In genomic region chr2:59434820-59435219, GRCm38 (mm10) we compare ENCODE assay signal across 35 mouse cellular contexts. TPM values are rescaled to one million over a fixed set of nuclear protein-coding genes. Genes with fewer than 3 reads are reported as not detected.
"Had no signal": no experiment of that assay in that cellular context is flagged by ENCODE, and none has a peak within 500 bp of the region (broad histone marks: within the 10 kb centered on the region; RNA-seq: fewer than 3 reads in every experiment).

No protein-coding gene starts in this region.

- H3K27ac ChIP-seq: heart, embryonic 10.5 days; heart, embryonic 13.5 days; heart, embryonic 15.5 days; hindbrain, embryonic 10.5 days; hindbrain, embryonic 12.5 days; hindbrain, embryonic 13.5 days; hindbrain, embryonic 14.5 days; hindbrain, embryonic 15.5 days; hindbrain, postnatal 0 days; intestine, embryonic 15.5 days; kidney, embryonic 15.5 days; kidney, postnatal 0 days; layer of hippocampus, adult 2 months; left cerebral cortex, adult 2 months had no signal

- H3K4me2 ChIP-seq: heart, embryonic 12.5 days; heart, embryonic 13.5 days; heart, embryonic 15.5 days; hindbrain, embryonic 12.5 days; hindbrain, embryonic 13.5 days; hindbrain, embryonic 14.5 days; hindbrain, embryonic 15.5 days; intestine, embryonic 15.5 days; kidney, embryonic 15.5 days had no signal

- H3K9me3 ChIP-seq: heart, embryonic 10.5 days; heart, embryonic 13.5 days; heart, embryonic 15.5 days; hindbrain, embryonic 10.5 days; hindbrain, embryonic 12.5 days; hindbrain, embryonic 13.5 days; hindbrain, embryonic 15.5 days; intestine, embryonic 15.5 days; kidney, embryonic 15.5 days had no signal

- H3K4me3 ChIP-seq: heart, embryonic 10.5 days; heart, embryonic 12.5 days; heart, embryonic 13.5 days; heart, embryonic 15.5 days; hindbrain, embryonic 10.5 days; hindbrain, embryonic 12.5 days; hindbrain, embryonic 13.5 days; hindbrain, embryonic 15.5 days; intestine, embryonic 15.5 days; kidney, embryonic 15.5 days; layer of hippocampus, adult 2 months; left cerebral cortex, adult 2 months had no signal

- H3K36me3 ChIP-seq: heart, embryonic 10.5 days; heart, embryonic 12.5 days; heart, embryonic 13.5 days; heart, embryonic 15.5 days; hindbrain, embryonic 10.5 days; hindbrain, embryonic 12.5 days; hindbrain, embryonic 13.5 days; hindbrain, embryonic 15.5 days; intestine, embryonic 15.5 days; kidney, embryonic 15.5 days had no signal

- ATAC-seq: hindbrain, embryonic 16.5 days; hindbrain, postnatal 0 days; inflammation-experienced regulatory T-cells, adult 6 months; intestine, embryonic 15.5 days; intestine, embryonic 16.5 days; intestine, postnatal 0 days had no signal

- H3K9ac ChIP-seq: heart, embryonic 12.5 days; heart, embryonic 13.5 days; heart, embryonic 15.5 days; hindbrain, embryonic 12.5 days; hindbrain, embryonic 13.5 days; hindbrain, embryonic 14.5 days; hindbrain, embryonic 15.5 days; intestine, embryonic 15.5 days; kidney, embryonic 15.5 days had no signal

- DNase-seq: heart, postnatal 10 days; heart, postnatal 14 days; heart, postnatal 36 days; heart, postnatal 4 days; kidney, adult 11 months; kidney, adult 18-20 months; kidney, adult 2 months; kidney, adult 8-10 months; kidney, adult 9 months; kidney, postnatal 10 days; kidney, postnatal 14 days; kidney, postnatal 25 days; kidney, postnatal 36 days; kidney, postnatal 4 days; layer of hippocampus, postnatal 36 days had no signal

- H3K27me3 ChIP-seq: heart, embryonic 12.5 days; heart, embryonic 13.5 days; heart, embryonic 15.5 days; hindbrain, embryonic 13.5 days; hindbrain, embryonic 15.5 days; intestine, embryonic 15.5 days; kidney, embryonic 15.5 days had no signal

- H3K4me1 ChIP-seq: heart, embryonic 10.5 days had no signal

RNA-seq across cellular contexts. Expression of gene Dapl1, which starts 49.6 kb away (rescaled TPM):
- polyA plus RNA-seq: heart, embryonic 13.5 days; hindbrain, embryonic 13.5 days; hindbrain, embryonic 14.5 days; intestine, embryonic 14.5 days; intestine, embryonic 16.5 days had no signal
